In the genomic region with DNA sequence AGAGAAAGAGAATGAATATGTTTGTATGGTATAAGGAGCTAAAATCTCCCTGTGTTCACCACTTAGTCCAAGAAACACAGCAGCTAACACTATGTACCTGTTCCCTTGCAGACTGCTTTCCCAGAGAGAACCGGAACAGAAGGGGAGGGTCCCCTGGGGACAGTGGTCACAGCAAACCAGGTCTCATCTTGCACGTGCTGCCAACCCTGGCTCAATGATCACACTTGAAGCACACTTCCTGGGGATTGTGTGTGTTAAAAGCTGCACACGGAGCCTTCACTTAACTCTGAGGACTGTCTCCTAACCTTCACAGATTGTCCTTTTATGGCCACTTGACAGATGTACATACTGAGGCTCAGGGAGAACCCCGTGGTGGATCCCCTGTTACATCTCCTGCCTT, we compare ENCODE assay signal across 20 mouse cellular contexts.
A peak's percentile ranks its signal among the peaks of the same experiment; 100 is the strongest.
DNase-seq lines count a peak whose midpoint lies in the region; ATAC-seq and TF ChIP-seq lines count a peak whose summit lies in the region.
"Had no signal": no experiment of that assay in that cellular context is flagged by ENCODE, and none has a peak within 500 bp of the region (broad histone marks: within the 10 kb centered on the region; RNA-seq: fewer than 3 reads in every experiment).

No protein-coding gene starts in this region.

- no peak for ATAC-seq in kidney, embryonic 15.5 days (replicated peaks; ENCODE audit: low FRiP score)
- ATAC-seq in lung, embryonic 16.5 days (ENCODE audit: low read depth) = no peak
- ATAC-seq: activated CD4-positive, CD25-positive, alpha-beta regulatory T cell, adult 4 months; forebrain, embryonic 13.5 days; forebrain, postnatal 0 days; hindbrain, postnatal 0 days; Patski had no signal

- dilution Hi-C loops in CH12.LX (cut with MboI; ENCODE audit: extremely low pct_ligation_motif_present, extremely low pct_unique_long_range_greater_than_20kb, low sequenced_read_pairs) = no loop called here

- no peak overlapping the region for H3K4me2 ChIP-seq in kidney, embryonic 15.5 days
- H3K4me2 ChIP-seq in lung, embryonic 16.5 days (ENCODE audit: low read depth, low read length) = no peak overlapping the region
- no peak overlapping the region for H3K4me2 ChIP-seq in CH12.LX (ENCODE audit: insufficient read depth, low read depth, poor library complexity, severe bottlenecking)
- H3K4me2 ChIP-seq: forebrain, embryonic 13.5 days; hindbrain, embryonic 13.5 days had no signal

- H3K4me1 ChIP-seq in kidney, embryonic 15.5 days = peaks cover 13% of the 10 kb centered on the region; the same call in 1 of the 2 replicates
- peaks cover 5% of the 10 kb centered on the region for H3K4me1 ChIP-seq in lung, embryonic 16.5 days (replicated peaks; ENCODE audit: control insufficient read depth, insufficient read depth, low read length)
- H3K4me1 ChIP-seq in CH12.LX (ENCODE audit: control insufficient read depth in 1 of 2, insufficient read depth in 2 of 2) = peaks cover 7 to 36% of the 10 kb centered on the region in 2 experiments; a peak in 3 of 4 replicates
- H3K4me1 ChIP-seq: forebrain, embryonic 13.5 days had no signal

- H3K36me3 ChIP-seq in kidney, embryonic 15.5 days = no peaks in the 10 kb centered on the region
- H3K36me3 ChIP-seq in lung, embryonic 16.5 days (ENCODE audit: control insufficient read depth, insufficient read depth, low read length) = no peaks in the 10 kb centered on the region
- no peaks in the 10 kb centered on the region for H3K36me3 ChIP-seq in CH12.LX (replicated peaks in 1 of 2; ENCODE audit: control insufficient read depth in 1 of 2, insufficient read depth in 1 of 2, low read length in 1 of 2)
- H3K36me3 ChIP-seq in splenic B cell, adult 2 months (ENCODE audit: control insufficient read depth, insufficient read depth, low read length, poor library complexity, severe bottlenecking) = no peaks in the 10 kb centered on the region
- H3K36me3 ChIP-seq: hindbrain, embryonic 13.5 days had no signal

- H3K9me3 ChIP-seq in kidney, embryonic 15.5 days (replicated peaks) = no peaks in the 10 kb centered on the region
- H3K9me3 ChIP-seq in lung, embryonic 16.5 days (ENCODE audit: control insufficient read depth, low read length) = no peaks in the 10 kb centered on the region
- H3K9me3 ChIP-seq in CH12.LX (replicated peaks; ENCODE audit: low read length) = no peaks in the 10 kb centered on the region
- H3K9me3 ChIP-seq: forebrain, embryonic 13.5 days; hindbrain, embryonic 13.5 days had no signal

- TF ChIP-seq CTCF in CH12.LX (conservative IDR thresholded peaks at IDR 0.05 in 1 of 2, IDR thresholded peaks at IDR 0.05 in 1 of 2; ENCODE audit: low read depth in 2 of 2, low read length in 2 of 2) = no peak

- no peaks in the 10 kb centered on the region for H3K79me2 ChIP-seq in CH12.LX (replicated peaks; ENCODE audit: control insufficient read depth, extremely low read depth, insufficient read depth, poor library complexity, severe bottlenecking)

- in situ Hi-C loops in CH12.LX (cut with MboI; ENCODE audit: low pct_ligation_motif_present, low pct_unique_long_range_greater_than_20kb, low sequenced_read_pairs) = no loop called here

- H3K4me3 ChIP-seq in kidney, embryonic 15.5 days (replicated peaks) = no peak overlapping the region
- no peak overlapping the region for H3K4me3 ChIP-seq in lung, embryonic 16.5 days (ENCODE audit: low read length)
- H3K4me3 ChIP-seq in CH12.LX (replicated peaks in 1 of 3; ENCODE audit: low read depth in 2 of 3, low read length in 2 of 3, poor library complexity in 1 of 3) = no peak overlapping the region
- H3K4me3 ChIP-seq: forebrain, embryonic 13.5 days; gastrocnemius, adult 2 months; hindbrain, embryonic 13.5 days had no signal

- H3K9ac ChIP-seq in kidney, embryonic 15.5 days = no peak overlapping the region
- H3K9ac ChIP-seq in lung, embryonic 16.5 days (ENCODE audit: low read length) = no peak overlapping the region
- H3K9ac ChIP-seq in CH12.LX (ENCODE audit: insufficient read depth, low read depth) = no peak overlapping the region
- H3K9ac ChIP-seq: forebrain, embryonic 13.5 days; forebrain, postnatal 0 days; hindbrain, embryonic 13.5 days had no signal

- TF ChIP-seq RAD21 in CH12.LX (IDR thresholded peaks at IDR 0.05; ENCODE audit: low read depth, low read length) = no peak

- WGBS in kidney, embryonic 15.5 days = 56% methylated on average over 4 of the region's 4 CpGs
- 54% methylated on average over 4 of the region's 4 CpGs for WGBS in lung, embryonic 16.5 days

- no peak for TF ChIP-seq POLR2A in CH12.LX (IDR thresholded peaks at IDR 0.05; ENCODE audit: low read depth, low read length)

- DNase-seq in kidney, postnatal 25 days = no peak
- DNase-seq in lung, adult 18-20 months = no peak
- DNase-seq in CH12.LX (ENCODE audit: extremely low read depth) = no peak
- peak; percentile 59 for DNase-seq in splenic B cell, adult 2 months (ENCODE audit: low read depth, low spot score)
- DNase-seq in testis, postnatal 10 days (ENCODE audit: low spot score) = no peak
- DNase-seq: adrenal gland, postnatal 14 days; cerebellum, adult 18-20 months; cerebellum, adult 9-11 months; cerebellum, postnatal 36 days; forebrain, postnatal 0 days; gastrocnemius, adult 2 months; gastrocnemius, postnatal 36 days; heart, adult 11 months had no signal

- no peaks in the 10 kb centered on the region; the same call in 1 of the 2 replicates for H3K27me3 ChIP-seq in kidney, embryonic 15.5 days
- no peaks in the 10 kb centered on the region for H3K27me3 ChIP-seq in lung, embryonic 16.5 days (ENCODE audit: control insufficient read depth, insufficient read depth, low read depth, low read length)
- no peaks in the 10 kb centered on the region for H3K27me3 ChIP-seq in CH12.LX (replicated peaks)
- no peaks in the 10 kb centered on the region for H3K27me3 ChIP-seq in splenic B cell, adult 2 months (ENCODE audit: control insufficient read depth, insufficient read depth, low read length, poor library complexity, severe bottlenecking)
- H3K27me3 ChIP-seq: Patski had no signal

- no peak for TF ChIP-seq EP300 in CH12.LX (IDR thresholded peaks at IDR 0.05; ENCODE audit: low read length)

- 0 out of 2 replicates have a peak overlapping the region, but pooled peaks have one; percentile 33 for H3K27ac ChIP-seq in kidney, embryonic 15.5 days
- H3K27ac ChIP-seq in lung, embryonic 16.5 days (ENCODE audit: low read length) = peak overlapping the region; percentile 46
- no peak overlapping the region for H3K27ac ChIP-seq in CH12.LX (ENCODE audit: insufficient read depth, low read depth)
- H3K27ac ChIP-seq: forebrain, embryonic 13.5 days; gastrocnemius, adult 2 months; hindbrain, embryonic 13.5 days; hindbrain, postnatal 0 days had no signal

TF ChIP-seq in CH12.LX, 34 proteins besides CTCF, POLR2A, EP300 and RAD21:
- TF ChIP-seq ETS1 (conservative IDR thresholded peaks at IDR 0.05; ENCODE audit: low read depth, low read length) (peak; percentile 37), BHLHE40 (IDR thresholded peaks at IDR 0.05; ENCODE audit: low read depth, low read length) (peak; percentile 91), MAX (IDR thresholded peaks at IDR 0.05; ENCODE audit: low read length) (peak; percentile 66), RCOR1 (conservative IDR thresholded peaks at IDR 0.05; ENCODE audit: low read depth, low read length) (no peak), PAX5 (IDR thresholded peaks at IDR 0.05; ENCODE audit: low read length) (no peak)
